Mouse (Mus musculus): ENCODE measurements around the gene Bbs2. TPM values are rescaled to one million over a fixed set of nuclear protein-coding genes. Genes with fewer than 3 reads are reported as not detected.

Gene Bbs2
- polyA plus RNA-seq, 1 experiment = not detected

GRCm38 (mm10) chr8:94129133-94129789 lies 30.5 kb upstream of the Bbs2 start:
- Histone ChIP-seq H3K4me3 (ENCODE audit: insufficient read depth, low read depth, low read length) (no peak overlapping the region), H3K4me1 (ENCODE audit: control insufficient read depth, insufficient read depth, low read length) (peaks cover 6% of the 10 kb centered on the region), H3K27ac (ENCODE audit: insufficient read depth, low read depth, low read length) (no peak overlapping the region)
- TF ChIP-seq CTCF (IDR thresholded peaks at IDR 0.05; ENCODE audit: insufficient read depth, low read depth, low read length) = no peak
- TF ChIP-seq POLR2A (IDR thresholded peaks at IDR 0.05; ENCODE audit: insufficient read depth, low read depth, low read length) = no peak
- WGBS = 89% methylated on average over 6 of the region's 6 CpGs

GRCm38 (mm10) chr8:94127711-94128110 lies 29.0 kb upstream of the Bbs2 start:
- peaks cover 16% of the 10 kb centered on the region for H3K4me1 ChIP-seq (ENCODE audit: control insufficient read depth, insufficient read depth, low read length)
- TF ChIP-seq CTCF (IDR thresholded peaks at IDR 0.05; ENCODE audit: insufficient read depth, low read depth, low read length) = no peak
- no peak for TF ChIP-seq POLR2A (IDR thresholded peaks at IDR 0.05; ENCODE audit: insufficient read depth, low read depth, low read length)
- H3K4me3 ChIP-seq (ENCODE audit: insufficient read depth, low read depth, low read length) = no peak overlapping the region
- H3K27ac ChIP-seq (ENCODE audit: insufficient read depth, low read depth, low read length) = no peak overlapping the region
- WGBS = 11% methylated on average over 6 of the region's 6 CpGs

- H3K4me3 ChIP-seq (ENCODE audit: insufficient read depth, low read depth, low read length) = no peak overlapping the region
- TF ChIP-seq POLR2A (IDR thresholded peaks at IDR 0.05; ENCODE audit: insufficient read depth, low read depth, low read length) (no peak), CTCF (IDR thresholded peaks at IDR 0.05; ENCODE audit: insufficient read depth, low read depth, low read length) (no peak)
- 43% methylated on average over 8 of the region's 8 CpGs for WGBS
- H3K27ac ChIP-seq (ENCODE audit: insufficient read depth, low read depth, low read length) = no peak overlapping the region
- H3K4me1 ChIP-seq (ENCODE audit: control insufficient read depth, insufficient read depth, low read length) = peaks cover 22% of the 10 kb centered on the region
Observed at GRCm38 (mm10) chr8:94122711-94123468, 24.2 kb upstream of the Bbs2 start.

- 73% methylated on average over 9 of the region's 9 CpGs for WGBS
- Histone ChIP-seq H3K27ac (ENCODE audit: insufficient read depth, low read depth, low read length) (0 out of 2 replicates have a peak overlapping the region, but pooled peaks have one; percentile 34), H3K4me3 (ENCODE audit: insufficient read depth, low read depth, low read length) (no peak overlapping the region), H3K4me1 (ENCODE audit: control insufficient read depth, insufficient read depth, low read length) (peaks cover 16% of the 10 kb centered on the region)
- TF ChIP-seq CTCF (IDR thresholded peaks at IDR 0.05; ENCODE audit: insufficient read depth, low read depth, low read length) (no peak), POLR2A (IDR thresholded peaks at IDR 0.05; ENCODE audit: insufficient read depth, low read depth, low read length) (no peak)
Observed at GRCm38 (mm10) chr8:94121625-94122024, 22.9 kb upstream of the Bbs2 start.

GRCm38 (mm10) chr8:94118776-94119430 lies 20.2 kb upstream of the Bbs2 start:
- WGBS = 18% methylated on average over 6 of the region's 6 CpGs
- H3K4me3 ChIP-seq (ENCODE audit: insufficient read depth, low read depth, low read length) = no peak overlapping the region
- peak overlapping the region; percentile 40; the same call in 1 of the 2 replicates for H3K27ac ChIP-seq (ENCODE audit: insufficient read depth, low read depth, low read length)
- H3K4me1 ChIP-seq (ENCODE audit: control insufficient read depth, insufficient read depth, low read length) = peaks cover 14% of the 10 kb centered on the region
- no peak for TF ChIP-seq CTCF (IDR thresholded peaks at IDR 0.05; ENCODE audit: insufficient read depth, low read depth, low read length)
- no peak for TF ChIP-seq POLR2A (IDR thresholded peaks at IDR 0.05; ENCODE audit: insufficient read depth, low read depth, low read length)

GRCm38 (mm10) chr8:94113972-94114371 lies 15.2 kb upstream of the Bbs2 start:
- WGBS = 92% methylated on average over 2 of the region's 2 CpGs

GRCm38 (mm10) chr8:94113435-94113834 lies 14.7 kb upstream of the Bbs2 start:
- no peak for TF ChIP-seq CTCF (IDR thresholded peaks at IDR 0.05; ENCODE audit: insufficient read depth, low read depth, low read length)
- no peak for TF ChIP-seq POLR2A (IDR thresholded peaks at IDR 0.05; ENCODE audit: insufficient read depth, low read depth, low read length)

More at GRCm38 (mm10) chr8:94113972-94114371, 15.2 kb upstream of the Bbs2 start:
- TF ChIP-seq POLR2A (IDR thresholded peaks at IDR 0.05; ENCODE audit: insufficient read depth, low read depth, low read length) (no peak), CTCF (IDR thresholded peaks at IDR 0.05; ENCODE audit: insufficient read depth, low read depth, low read length) (no peak)
- Histone ChIP-seq H3K4me1 (ENCODE audit: control insufficient read depth, insufficient read depth, low read length) (peaks cover 3% of the 10 kb centered on the region), H3K4me3 (ENCODE audit: insufficient read depth, low read depth, low read length) (no peak overlapping the region), H3K27ac (ENCODE audit: insufficient read depth, low read depth, low read length) (no peak overlapping the region)

GRCm38 (mm10) chr8:94110526-94111177 lies 11.9 kb upstream of the Bbs2 start:
- no peaks in the 10 kb centered on the region for H3K4me1 ChIP-seq (ENCODE audit: control insufficient read depth, insufficient read depth, low read length)
- no peak for TF ChIP-seq CTCF (IDR thresholded peaks at IDR 0.05; ENCODE audit: insufficient read depth, low read depth, low read length)
- no peak for TF ChIP-seq POLR2A (IDR thresholded peaks at IDR 0.05; ENCODE audit: insufficient read depth, low read depth, low read length)
- no peak overlapping the region for H3K27ac ChIP-seq (ENCODE audit: insufficient read depth, low read depth, low read length)
- 68% methylated on average over 6 of the region's 6 CpGs for WGBS
- H3K4me3 ChIP-seq (ENCODE audit: insufficient read depth, low read depth, low read length) = no peak overlapping the region

More at GRCm38 (mm10) chr8:94113435-94113834, 14.7 kb upstream of the Bbs2 start:
- H3K27ac ChIP-seq (ENCODE audit: insufficient read depth, low read depth, low read length) = no peak overlapping the region
- H3K4me3 ChIP-seq (ENCODE audit: insufficient read depth, low read depth, low read length) = no peak overlapping the region
- no peaks in the 10 kb centered on the region for H3K4me1 ChIP-seq (ENCODE audit: control insufficient read depth, insufficient read depth, low read length)
- WGBS = 86% methylated on average over 1 of the region's 1 CpGs

All from olfactory bulb, adult 2 months (tissue).